Mouse (Mus musculus) liver, adult 2 months (tissue): ENCODE results near the gene Ina. TPM values are rescaled to one million over a fixed set of nuclear protein-coding genes. Genes with fewer than 3 reads are reported as not detected.
A peak's percentile ranks its signal among the peaks of the same experiment; 100 is the strongest.
"Not testable (repeated sequence)": the region's sequence is repeated elsewhere in the genome, so short reads cannot be mapped to it uniquely, and the experiment has no call there.

Experiments
- DNase-seq: peaks from one replicate; pipeline ENCODE4 v3.0.0-alpha.2; 2011; ENCODE audit warnings: low read depth, low spot score; ENCODE audit errors: extremely low read depth
- H3K27ac ChIP-seq: fragments of 200-500 bp; replicated peaks from 2 replicates; pipeline ENCODE4 v1.5.1; 2012; ENCODE audit warnings: low read depth, mild to moderate bottlenecking, control low read depth, inconsistent platforms, low read length; ENCODE audit not compliant: insufficient read depth
- H3K27me3 ChIP-seq: fragments of 200-500 bp; 2 replicates; pipeline ENCODE4 v1.6.1; 2012; ENCODE audit warnings: mild to moderate bottlenecking, moderate library complexity, low read length, inconsistent platforms; ENCODE audit not compliant: control insufficient read depth, insufficient read depth
- H3K36me3 ChIP-seq: fragments of 200-500 bp; 2 replicates; pipeline ENCODE4 v1.6.1; 2012; ENCODE audit warnings: low read length, inconsistent platforms; ENCODE audit not compliant: control insufficient read depth, insufficient read depth
- H3K4me1 ChIP-seq: fragments of 200-500 bp; 2 replicates; pipeline ENCODE4 v1.6.1; 2011; ENCODE audit warnings: low read length; ENCODE audit not compliant: control insufficient read depth, insufficient read depth
- H3K4me3 ChIP-seq: fragments of 200-500 bp; 2 replicates; pipeline ENCODE4 v1.5.1; 2011; ENCODE audit warnings: low read depth, mild to moderate bottlenecking, control low read depth, low read length, moderate library complexity; ENCODE audit not compliant: insufficient read depth
- H3K79me2 ChIP-seq: fragments of 200-500 bp; 2 replicates; pipeline ENCODE4 v1.6.1; 2012; ENCODE audit warnings: inconsistent platforms, mild to moderate bottlenecking, low read length, moderate library complexity; ENCODE audit not compliant: control insufficient read depth, insufficient read depth
- H3K9ac ChIP-seq: fragments of 200-500 bp; 2 replicates; pipeline ENCODE4 v1.6.1; 2012; ENCODE audit warnings: low read depth, mild to moderate bottlenecking, control low read depth, inconsistent platforms, low read length
- CTCF ChIP-seq: fragments of 200-500 bp; IDR thresholded peaks from 2 replicates; pipeline ENCODE4 v1.5.1; 2011; ENCODE audit warnings: low read depth, low read length, control low read depth
- POLR2A ChIP-seq: fragments of 200-500 bp; IDR thresholded peaks from 2 replicates; pipeline ENCODE4 v1.6.1; 2011; ENCODE audit warnings: low read length, control low read depth; ENCODE audit not compliant: insufficient read depth; ENCODE audit errors: extremely low read depth
- WGBS: fragments of 180-500 bp; shearing (Covaris S2); methylation state at CpG from one replicate; pipeline ENCODE4 v1.1.7; 2018; 5-methylcytosine and 5-hydroxymethylcytosine counted together
- polyA plus RNA-seq: library from polyadenylated mRNA; depleted of rRNA; stranded (reverse); fragments of >200 nt; gene quantifications from 2 replicates; pipeline ENCODE4 v1.2.3, GENCODE M21; 2012
- total RNA-seq: library from RNA; depleted of rRNA; stranded (reverse); fragments of >200 nt; gene quantifications from 2 replicates; pipeline ENCODE4 v1.2.3, GENCODE M21; 2014

The Ina gene
- total and polyA plus RNA-seq, 2 experiments, result not detected

GRCm38 (mm10) chr19:46975997-46976396, 38.5 kb upstream of the Ina start:
- Histone ChIP-seq H3K36me3 (no peaks in the 10 kb centered on the region), H3K4me1 (peaks cover 26% of the 10 kb centered on the region), H3K27ac (peak overlapping the region; percentile 61), H3K79me2 (no peaks in the 10 kb centered on the region), H3K27me3 (no peaks in the 10 kb centered on the region), H3K4me3 (no peak overlapping the region), H3K9ac (no peak overlapping the region)
- TF ChIP-seq POLR2A (no peak), CTCF (no peak)
- 25% methylated on average over 8 of the region's 8 CpGs for WGBS
- no peak for DNase-seq

GRCm38 (mm10) chr19:46976743-46977142, 37.8 kb upstream of the Ina start:
- no peak for DNase-seq
- Histone ChIP-seq H3K27ac (no peak overlapping the region), H3K79me2 (no peaks in the 10 kb centered on the region), H3K27me3 (no peaks in the 10 kb centered on the region), H3K9ac (no peak overlapping the region), H3K4me1 (peaks cover 25% of the 10 kb centered on the region), H3K4me3 (no peak overlapping the region), H3K36me3 (no peaks in the 10 kb centered on the region)
- 82% methylated on average over 2 of the region's 2 CpGs for WGBS
- TF ChIP-seq POLR2A, result no peak

- no peak for DNase-seq
- Histone ChIP-seq H3K4me1 (peaks cover 32% of the 10 kb centered on the region), H3K79me2 (no peaks in the 10 kb centered on the region), H3K9ac (no peak overlapping the region), H3K27ac (no peak overlapping the region), H3K36me3 (no peaks in the 10 kb centered on the region), H3K4me3 (no peak overlapping the region), H3K27me3 (no peaks in the 10 kb centered on the region)
- 86% methylated on average over 6 of the region's 6 CpGs for WGBS
- TF ChIP-seq CTCF (no peak), POLR2A (no peak)
Measured at GRCm38 (mm10) chr19:46977460-46977859, 37.0 kb upstream of the Ina start.

- not testable (repeated sequence) for H3K27ac ChIP-seq, H3K79me2 ChIP-seq, H3K4me3 ChIP-seq, H3K36me3 ChIP-seq, H3K27me3 ChIP-seq, DNase-seq, H3K9ac ChIP-seq
- WGBS, result 97% methylated on average over 3 of the region's 3 CpGs
- peaks cover 34% of the 10 kb centered on the region for H3K4me1 ChIP-seq
Measured at GRCm38 (mm10) chr19:46978069-46978468, 36.4 kb upstream of the Ina start.

DNA sequence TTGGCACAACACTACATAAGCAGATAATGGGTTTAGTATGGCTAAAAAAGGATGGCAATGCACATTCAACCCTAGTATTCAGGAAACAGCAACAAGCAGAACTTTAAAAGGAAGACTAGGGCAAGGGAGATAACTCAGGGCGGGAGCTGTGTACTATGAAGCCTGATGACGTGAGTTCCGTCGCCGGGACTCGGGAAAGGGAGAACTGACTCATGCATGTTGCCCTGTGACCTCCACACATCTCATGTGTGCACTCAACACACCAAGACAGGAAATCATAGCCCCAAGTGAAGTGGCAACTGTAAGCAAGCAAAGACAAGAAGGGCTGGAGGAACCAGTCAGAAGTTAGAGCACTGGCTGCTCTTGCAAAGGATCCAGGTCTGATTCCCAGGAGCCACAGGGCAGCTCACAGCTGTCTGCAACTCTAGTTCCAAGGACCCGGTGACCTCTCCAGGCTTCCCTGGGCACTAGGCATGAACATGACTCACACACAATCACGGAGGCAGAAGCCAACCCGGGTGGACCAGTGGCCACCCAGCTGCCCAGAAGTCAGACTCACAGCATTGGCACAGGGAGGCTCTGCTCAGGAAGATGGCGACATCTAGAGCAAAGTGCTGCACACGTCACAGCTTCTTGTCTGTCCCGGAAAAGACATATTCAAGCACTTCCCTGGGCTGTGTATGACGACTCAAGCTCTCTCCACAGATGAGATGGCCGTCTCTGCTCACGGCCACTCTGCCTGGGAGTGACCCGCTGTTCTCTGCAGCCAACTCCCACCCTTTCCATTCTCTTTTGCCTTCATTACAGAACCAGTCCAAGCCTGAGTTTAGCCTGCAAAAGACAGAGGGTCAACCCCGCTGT, 35.3 kb upstream of the Ina start:
- H3K9ac ChIP-seq, result 0 out of 2 replicates have a peak overlapping the region, but pooled peaks have one; percentile 28
- DNase-seq, result peak; percentile 90
- H3K36me3 ChIP-seq, result no peaks in the 10 kb centered on the region
- WGBS, result 44% methylated on average over 17 of the region's 17 CpGs
- H3K27me3 ChIP-seq, result no peaks in the 10 kb centered on the region
- H3K4me3 ChIP-seq, result no peak overlapping the region
- H3K27ac ChIP-seq, result peak overlapping the region; percentile 91
- peaks cover 42% of the 10 kb centered on the region for H3K4me1 ChIP-seq
- H3K79me2 ChIP-seq, result no peaks in the 10 kb centered on the region
- TF ChIP-seq CTCF, result peak; percentile 51
- TF ChIP-seq POLR2A, result no peak

DNA sequence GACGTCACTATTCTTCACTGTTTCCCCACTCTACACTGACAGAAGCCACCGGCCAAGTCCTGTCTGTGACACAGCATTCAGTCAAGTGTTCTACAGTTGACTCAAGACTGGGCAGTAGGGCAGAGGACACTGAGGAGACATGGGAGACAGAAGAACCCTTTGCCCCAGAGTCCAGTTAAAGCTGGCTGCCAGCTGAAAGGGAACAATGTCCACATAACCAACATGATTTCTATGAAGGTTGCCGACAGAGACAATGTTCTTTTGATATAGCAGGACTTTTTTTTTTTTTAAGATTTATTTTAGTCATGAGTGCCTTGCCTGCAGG, 34.8 kb upstream of the Ina start:
- Histone ChIP-seq H3K27me3 (no peaks in the 10 kb centered on the region), H3K4me1 (peaks cover 40% of the 10 kb centered on the region), H3K4me3 (no peak overlapping the region), H3K9ac (0 out of 2 replicates have a peak overlapping the region, but pooled peaks have one; percentile 28), H3K79me2 (no peaks in the 10 kb centered on the region), H3K36me3 (no peaks in the 10 kb centered on the region), H3K27ac (peak overlapping the region; percentile 91)
- peak; percentile 93 for DNase-seq
- TF ChIP-seq CTCF (no peak), POLR2A (no peak)
- WGBS, result 21% methylated on average over 3 of the region's 3 CpGs
